Mouse (Mus musculus): ENCODE data around the gene Gm13287. TPM values are rescaled to one million over a fixed set of nuclear protein-coding genes. Genes with fewer than 3 reads are reported as not detected.
A peak's percentile ranks its signal among the peaks of the same experiment; 100 is the strongest.

Gm13287 gene
- polyA plus RNA-seq, 1 experiment from 2014 or later = not detected

- Histone ChIP-seq H3K9me3 (replicated peaks; ENCODE audit: control insufficient read depth, low read length) (no peaks in the 10 kb centered on the region), H3K9ac (replicated peaks; ENCODE audit: low read length) (no peak overlapping the region), H3K27me3 (ENCODE audit: control insufficient read depth, insufficient read depth, low read length) (no peaks in the 10 kb centered on the region), H3K4me1 (ENCODE audit: control insufficient read depth, insufficient read depth, low read length) (no peaks in the 10 kb centered on the region), H3K4me2 (ENCODE audit: low read depth, low read length) (no peak overlapping the region), H3K4me3 (ENCODE audit: low read depth, low read length) (no peak overlapping the region), H3K27ac (replicated peaks; ENCODE audit: low read depth, low read length) (no peak overlapping the region), H3K36me3 (replicated peaks; ENCODE audit: control insufficient read depth, insufficient read depth, low read depth, low read length) (no peaks in the 10 kb centered on the region)
- ATAC-seq (replicated peaks; ENCODE audit: insufficient number of reproducible peaks, low FRiP score, low TSS enrichment, low read depth) (no peak), DNase-seq (ENCODE audit: low spot score) (no peak)
- 82% methylated on average over 3 of the region's 3 CpGs for WGBS
Observed at GRCm38 (mm10) chr4:88840058-88840457, 37.0 kb downstream of the Gm13287 start.

DNA sequence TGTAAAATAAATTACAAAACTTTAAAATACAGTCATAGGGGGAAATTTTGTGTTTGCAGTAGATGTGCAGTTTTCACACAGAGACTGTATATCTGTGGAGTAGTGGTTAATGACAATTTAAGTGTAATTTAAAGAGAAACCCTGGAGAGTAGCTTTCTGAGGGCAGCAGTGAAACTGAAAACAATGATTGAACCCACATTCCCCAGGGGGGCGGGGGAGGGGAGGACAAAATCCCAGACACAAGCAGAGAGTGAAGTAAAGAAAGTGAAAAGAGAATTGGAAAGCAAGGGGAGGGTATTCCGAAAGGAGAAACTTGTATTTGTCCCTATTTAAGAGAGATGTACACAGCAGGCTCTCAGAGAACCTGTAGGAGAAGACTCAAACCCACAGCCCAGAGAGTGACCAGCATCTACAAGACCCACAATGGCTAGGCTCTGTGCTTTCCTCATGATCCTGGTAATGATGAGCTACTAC is 38.4 kb downstream of the Gm13287 start, which contains the start of gene Ifna4:
Gene Ifna4, plus strand, starts transcription at position 424 of the 474 bp plus-strand sequence.
- no peak within 1 kb of the TSS for H3K9ac ChIP-seq (replicated peaks; ENCODE audit: low read length)
- no peak for ATAC-seq (replicated peaks; ENCODE audit: insufficient number of reproducible peaks, low FRiP score, low TSS enrichment, low read depth)
- H3K27me3 ChIP-seq (ENCODE audit: control insufficient read depth, insufficient read depth, low read length) = no peaks in the 10 kb centered on the region
- no peak for DNase-seq (ENCODE audit: low spot score)
- 44% methylated on average over 2 of the region's 2 CpGs for WGBS
- no peaks in the 10 kb centered on the region for H3K4me1 ChIP-seq (ENCODE audit: control insufficient read depth, insufficient read depth, low read length)
- H3K27ac ChIP-seq (replicated peaks; ENCODE audit: low read depth, low read length) = no peak within 1 kb of the TSS
- H3K9me3 ChIP-seq (replicated peaks; ENCODE audit: control insufficient read depth, low read length) = no peaks in the 10 kb centered on the region
- no peak within 1 kb of the TSS for H3K4me2 ChIP-seq (ENCODE audit: low read depth, low read length)
- H3K4me3 ChIP-seq (ENCODE audit: low read depth, low read length) = no peak within 1 kb of the TSS
- H3K36me3 ChIP-seq (replicated peaks; ENCODE audit: control insufficient read depth, insufficient read depth, low read depth, low read length) = no peaks in the 10 kb centered on the region

DNA sequence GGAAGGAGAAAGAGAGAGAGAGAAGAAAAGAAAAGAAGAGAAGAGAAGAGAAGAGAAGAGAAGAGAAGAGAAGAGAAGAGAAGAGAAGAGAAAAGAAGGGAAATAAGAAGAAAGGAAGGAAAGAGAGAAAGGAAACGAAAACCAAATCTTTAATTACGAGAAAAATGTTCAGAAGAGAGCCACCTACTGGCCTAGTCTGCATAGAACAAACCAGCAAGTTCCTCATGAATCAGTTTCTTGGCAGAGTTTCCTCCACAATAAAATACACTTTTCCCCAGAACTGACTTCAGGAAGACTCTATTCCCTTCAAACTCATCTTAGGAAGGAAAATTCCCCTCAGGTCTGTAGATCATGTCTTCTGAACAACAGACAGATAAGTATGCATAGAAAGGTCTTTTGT is 42.3 kb downstream of the Gm13287 start:
- Histone ChIP-seq H3K4me2 (ENCODE audit: low read depth, low read length) (no peak overlapping the region), H3K4me3 (ENCODE audit: low read depth, low read length) (no peak overlapping the region), H3K36me3 (replicated peaks; ENCODE audit: control insufficient read depth, insufficient read depth, low read depth, low read length) (no peaks in the 10 kb centered on the region), H3K27me3 (ENCODE audit: control insufficient read depth, insufficient read depth, low read length) (no peaks in the 10 kb centered on the region), H3K9me3 (replicated peaks; ENCODE audit: control insufficient read depth, low read length) (no peaks in the 10 kb centered on the region), H3K4me1 (ENCODE audit: control insufficient read depth, insufficient read depth, low read length) (no peaks in the 10 kb centered on the region), H3K27ac (replicated peaks; ENCODE audit: low read depth, low read length) (no peak overlapping the region), H3K9ac (replicated peaks; ENCODE audit: low read length) (no peak overlapping the region)
- DNase-seq (ENCODE audit: low spot score) (peak; percentile 3), ATAC-seq (replicated peaks; ENCODE audit: insufficient number of reproducible peaks, low FRiP score, low TSS enrichment, low read depth) (no peak)
- 46% methylated on average over 2 of the region's 2 CpGs for WGBS

DNA sequence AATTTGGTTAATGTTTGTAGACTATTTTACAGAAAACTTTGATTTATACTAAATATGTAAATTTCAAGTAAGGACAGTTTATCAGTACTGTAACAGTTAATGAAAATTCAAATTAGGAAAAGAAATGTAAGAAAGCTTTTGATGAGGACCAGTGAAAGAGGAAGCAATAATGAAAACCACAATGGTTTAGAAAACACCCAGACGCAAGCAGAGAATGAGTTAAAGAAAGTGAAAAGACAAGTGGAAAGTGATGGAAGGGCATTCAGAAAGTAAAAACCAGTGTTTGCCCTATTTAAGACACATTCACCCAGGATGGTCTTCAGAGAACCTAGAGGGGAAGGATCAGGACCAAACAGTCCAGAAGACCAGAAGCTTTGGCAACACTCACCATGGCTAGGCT is 46.6 kb downstream of the Gm13287 start, which contains the start of gene Ifna1:
Gene Ifna1, plus strand, starts transcription at position 390 of the 400 bp plus-strand sequence.
- H3K27me3 ChIP-seq (ENCODE audit: control insufficient read depth, insufficient read depth, low read length) = no peaks in the 10 kb centered on the region
- no peak within 1 kb of the TSS for H3K4me2 ChIP-seq (ENCODE audit: low read depth, low read length)
- no peaks in the 10 kb centered on the region for H3K36me3 ChIP-seq (replicated peaks; ENCODE audit: control insufficient read depth, insufficient read depth, low read depth, low read length)
- H3K4me3 ChIP-seq (ENCODE audit: low read depth, low read length) = no peak within 1 kb of the TSS
- H3K9ac ChIP-seq (replicated peaks; ENCODE audit: low read length) = no peak within 1 kb of the TSS
- WGBS = 84% methylated on average over 1 of the region's 1 CpGs
- no peaks in the 10 kb centered on the region for H3K4me1 ChIP-seq (ENCODE audit: control insufficient read depth, insufficient read depth, low read length)
- no peaks in the 10 kb centered on the region for H3K9me3 ChIP-seq (replicated peaks; ENCODE audit: control insufficient read depth, low read length)
- DNase-seq (ENCODE audit: low spot score) (no peak), ATAC-seq (replicated peaks; ENCODE audit: insufficient number of reproducible peaks, low FRiP score, low TSS enrichment, low read depth) (no peak)
- H3K27ac ChIP-seq (replicated peaks; ENCODE audit: low read depth, low read length) = no peak within 1 kb of the TSS

GRCm38 (mm10) chr4:88851026-88851763 is 48.1 kb downstream of the Gm13287 start:
- DNase-seq (ENCODE audit: low spot score) = no peak
- H3K4me3 ChIP-seq (ENCODE audit: low read depth, low read length) = no peak overlapping the region
- no peaks in the 10 kb centered on the region for H3K36me3 ChIP-seq (replicated peaks; ENCODE audit: control insufficient read depth, insufficient read depth, low read depth, low read length)
- WGBS = 52% methylated on average over 4 of the region's 4 CpGs
- H3K27ac ChIP-seq (replicated peaks; ENCODE audit: low read depth, low read length) = no peak overlapping the region
- no peak for ATAC-seq (replicated peaks; ENCODE audit: insufficient number of reproducible peaks, low FRiP score, low TSS enrichment, low read depth)
- no peaks in the 10 kb centered on the region for H3K27me3 ChIP-seq (ENCODE audit: control insufficient read depth, insufficient read depth, low read length)
- no peaks in the 10 kb centered on the region for H3K9me3 ChIP-seq (replicated peaks; ENCODE audit: control insufficient read depth, low read length)
- no peaks in the 10 kb centered on the region for H3K4me1 ChIP-seq (ENCODE audit: control insufficient read depth, insufficient read depth, low read length)
- no peak overlapping the region for H3K9ac ChIP-seq (replicated peaks; ENCODE audit: low read length)
- no peak overlapping the region for H3K4me2 ChIP-seq (ENCODE audit: low read depth, low read length)

Other genes starting within 250 kb of the Gm13287 start
- gene Ifna15, start 245.0 kb upstream of the Gm13287 start, polyA plus RNA-seq (2014; fragmentation: Nextera tagmentation; extraction: Ambion mirVana) = not detected in 2 replicates
- gene Ifna14, start 231.5 kb upstream of the Gm13287 start, polyA plus RNA-seq (2014; fragmentation: Nextera tagmentation; extraction: Ambion mirVana) = not detected in 2 replicates
- not detected in 2 replicates for gene Ifna9, start 210.9 kb upstream of the Gm13287 start, polyA plus RNA-seq (2014; fragmentation: Nextera tagmentation; extraction: Ambion mirVana)
- gene Ifna12, start 199.9 kb upstream of the Gm13287 start, polyA plus RNA-seq (2014; fragmentation: Nextera tagmentation; extraction: Ambion mirVana) = not detected in 2 replicates
- gene C87499, start 168.8 kb upstream of the Gm13287 start, polyA plus RNA-seq (2014; fragmentation: Nextera tagmentation; extraction: Ambion mirVana) = not detected in 2 replicates
- 0.26 TPM in 1 of 2 replicates, not detected in the other for gene Ifna13, start 158.8 kb upstream of the Gm13287 start, polyA plus RNA-seq (2014; fragmentation: Nextera tagmentation; extraction: Ambion mirVana)
- not detected in 2 replicates for gene Ifna16, start 126.3 kb upstream of the Gm13287 start, polyA plus RNA-seq (2014; fragmentation: Nextera tagmentation; extraction: Ambion mirVana)
- gene Ifna2, start 119.3 kb upstream of the Gm13287 start, polyA plus RNA-seq (2014; fragmentation: Nextera tagmentation; extraction: Ambion mirVana) = not detected in 2 replicates
- not detected in 2 replicates for gene Ifnab, start 111.9 kb upstream of the Gm13287 start, polyA plus RNA-seq (2014; fragmentation: Nextera tagmentation; extraction: Ambion mirVana)
- 1.6 and 1.7 TPM in 2 replicates for gene Gm26566, start 81.4 kb upstream of the Gm13287 start, polyA plus RNA-seq (2014; fragmentation: Nextera tagmentation; extraction: Ambion mirVana)
- 162 and 180 TPM in 2 replicates for gene Klhl9, start 80.8 kb upstream of the Gm13287 start, polyA plus RNA-seq (2014; fragmentation: Nextera tagmentation; extraction: Ambion mirVana)
- not detected in 2 replicates for gene Gm13271, start 48.4 kb upstream of the Gm13287 start, polyA plus RNA-seq (2014; fragmentation: Nextera tagmentation; extraction: Ambion mirVana)
- 0.20 and 0.28 TPM in 2 replicates for gene Gm13283, start 43.1 kb upstream of the Gm13287 start, polyA plus RNA-seq (2014; fragmentation: Nextera tagmentation; extraction: Ambion mirVana)
- 0.22 TPM in 1 of 2 replicates, not detected in the other for gene Gm13290, start 29.4 kb upstream of the Gm13287 start, polyA plus RNA-seq (2014; fragmentation: Nextera tagmentation; extraction: Ambion mirVana)
- gene Gm13289, start 26.3 kb upstream of the Gm13287 start, polyA plus RNA-seq (2014; fragmentation: Nextera tagmentation; extraction: Ambion mirVana) = not detected in 2 replicates
- gene Gm13272, start 23.4 kb upstream of the Gm13287 start, polyA plus RNA-seq (2014; fragmentation: Nextera tagmentation; extraction: Ambion mirVana) = not detected in 2 replicates
- gene Ifnz, start 21.1 kb upstream of the Gm13287 start, polyA plus RNA-seq (2014; fragmentation: Nextera tagmentation; extraction: Ambion mirVana) = 0.28 TPM in 1 of 2 replicates, not detected in the other
- gene Gm13276, start 17.5 kb upstream of the Gm13287 start, polyA plus RNA-seq (2014; fragmentation: Nextera tagmentation; extraction: Ambion mirVana) = not detected in 2 replicates
- not detected in 2 replicates for gene Gm13277, start 14.6 kb upstream of the Gm13287 start, polyA plus RNA-seq (2014; fragmentation: Nextera tagmentation; extraction: Ambion mirVana)
- not detected in 2 replicates for gene Gm13278, start 11.7 kb upstream of the Gm13287 start, polyA plus RNA-seq (2014; fragmentation: Nextera tagmentation; extraction: Ambion mirVana)
- not detected in 2 replicates for gene Gm13275, start 8.8 kb upstream of the Gm13287 start, polyA plus RNA-seq (2014; fragmentation: Nextera tagmentation; extraction: Ambion mirVana)
- not detected in 2 replicates for gene Gm13279, start 5.9 kb upstream of the Gm13287 start, polyA plus RNA-seq (2014; fragmentation: Nextera tagmentation; extraction: Ambion mirVana)
- gene Gm13285, start 3.6 kb upstream of the Gm13287 start, polyA plus RNA-seq (2014; fragmentation: Nextera tagmentation; extraction: Ambion mirVana) = 0.86 and 1.2 TPM in 2 replicates
- gene Gm13288, start 2.3 kb downstream of the Gm13287 start, polyA plus RNA-seq (2014; fragmentation: Nextera tagmentation; extraction: Ambion mirVana) = not detected in 2 replicates
- gene Ifna7, start 13.0 kb downstream of the Gm13287 start, polyA plus RNA-seq (2014; fragmentation: Nextera tagmentation; extraction: Ambion mirVana) = not detected in 2 replicates
- not detected in 2 replicates for gene Ifna11, start 16.7 kb downstream of the Gm13287 start, polyA plus RNA-seq (2014; fragmentation: Nextera tagmentation; extraction: Ambion mirVana)
- gene Ifna6, start 24.2 kb downstream of the Gm13287 start, polyA plus RNA-seq (2014; fragmentation: Nextera tagmentation; extraction: Ambion mirVana) = not detected in 2 replicates
- gene Ifna5, start 32.3 kb downstream of the Gm13287 start, polyA plus RNA-seq (2014; fragmentation: Nextera tagmentation; extraction: Ambion mirVana) = not detected in 2 replicates
- not detected in 2 replicates for gene Ifna4, start 38.6 kb downstream of the Gm13287 start, polyA plus RNA-seq (2014; fragmentation: Nextera tagmentation; extraction: Ambion mirVana)
- gene Ifna1, start 46.8 kb downstream of the Gm13287 start, polyA plus RNA-seq (2014; fragmentation: Nextera tagmentation; extraction: Ambion mirVana) = not detected in 2 replicates
- not detected in 2 replicates for gene Ifne, start 76.9 kb downstream of the Gm13287 start, polyA plus RNA-seq (2014; fragmentation: Nextera tagmentation; extraction: Ambion mirVana)

Data from embryonic facial prominence, embryonic 11.5 days (tissue).